Mouse (Mus musculus) CD4-positive helper T cell, adult 2 months (primary cell): ENCODE measurements around the gene Ap1b1.

ENCODE experiments used
- DNase-seq: peaks from one replicate; pipeline ENCODE4 v3.0.0-alpha.2; 2012; ENCODE audit warnings: low read depth, missing footprints, low spot score

Ap1b1 gene

DNA sequence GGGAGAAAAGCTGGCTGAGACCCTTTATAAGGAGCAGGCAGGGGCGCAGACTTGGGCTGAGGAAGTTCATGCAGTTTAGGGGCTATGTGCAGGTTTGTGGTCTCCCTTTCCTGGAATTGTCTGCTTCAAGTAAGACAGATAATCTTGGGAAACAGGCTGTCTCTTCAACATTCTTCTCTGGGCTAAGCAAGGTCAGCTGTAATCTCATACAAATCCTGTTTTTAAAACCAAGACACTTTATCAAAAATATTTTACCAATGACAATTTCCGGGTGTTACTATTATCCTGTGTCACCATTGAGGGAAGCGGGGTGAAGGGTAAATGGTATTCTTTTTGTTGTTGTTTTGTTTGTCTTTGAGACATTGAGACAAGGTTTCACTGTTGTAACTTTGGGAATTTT lies 1.8 kb upstream of the Ap1b1 start:
- DNase-seq, result no peak

DNA sequence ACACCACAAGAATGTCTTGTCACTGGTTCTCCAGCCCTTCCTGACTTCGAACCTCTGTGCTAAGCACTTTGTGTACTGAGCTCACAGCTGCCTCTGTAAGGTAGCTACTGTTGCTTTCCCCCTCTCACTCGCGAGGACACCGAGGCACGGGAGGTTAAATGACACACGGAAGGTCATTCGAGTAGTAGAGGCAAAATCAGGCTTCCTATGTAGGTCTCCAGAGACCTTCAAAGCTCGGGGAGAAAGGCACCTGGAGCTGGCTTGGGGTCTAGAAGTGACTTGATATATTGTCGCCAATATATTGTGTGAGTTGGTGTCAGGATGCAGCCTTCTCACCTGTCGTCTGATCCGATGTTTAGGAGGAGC lies 846 bp downstream of the Ap1b1 start:
- no peak for DNase-seq

DNA sequence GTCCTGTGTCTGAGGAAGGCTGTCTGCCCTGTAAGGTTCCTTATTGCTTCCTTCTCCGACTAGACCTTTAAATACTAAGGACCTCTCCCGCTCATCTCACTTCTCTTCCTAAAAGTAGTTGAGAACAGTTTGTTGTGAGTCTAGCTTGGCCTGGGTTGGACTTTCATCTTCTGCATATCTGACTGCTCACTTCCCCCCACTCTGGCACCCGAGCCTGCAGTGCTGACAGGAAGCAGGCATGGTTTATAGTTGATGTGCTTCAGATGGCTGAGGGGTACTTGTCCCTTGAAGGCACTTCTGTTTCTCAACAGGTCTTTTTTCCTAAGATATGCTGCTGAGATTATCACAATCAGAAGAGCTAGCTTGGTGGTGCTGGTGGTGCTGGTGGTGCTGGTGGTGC lies 2.6 kb downstream of the Ap1b1 start:
- peak; percentile 55 for DNase-seq

DNA sequence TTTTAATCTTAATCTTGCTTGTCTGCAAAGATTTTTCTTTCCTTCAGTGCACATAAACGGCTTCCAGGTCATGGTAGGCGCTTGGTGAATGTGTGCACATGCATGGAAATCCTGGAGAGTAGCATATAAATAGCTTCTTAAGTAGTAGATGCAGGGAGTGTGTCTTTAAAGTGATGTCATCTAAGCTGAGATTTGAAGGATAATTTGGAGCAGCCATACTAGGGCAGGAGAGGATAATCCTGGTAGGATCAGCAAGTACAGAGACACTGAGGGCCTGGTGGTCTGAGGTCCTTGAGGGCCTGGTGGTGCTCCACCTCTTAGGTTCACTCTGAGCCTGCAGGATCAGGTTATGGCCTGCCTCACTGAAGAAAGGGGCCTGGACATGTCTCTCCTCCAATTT lies 5.8 kb downstream of the Ap1b1 start:
- DNase-seq, result no peak

DNA sequence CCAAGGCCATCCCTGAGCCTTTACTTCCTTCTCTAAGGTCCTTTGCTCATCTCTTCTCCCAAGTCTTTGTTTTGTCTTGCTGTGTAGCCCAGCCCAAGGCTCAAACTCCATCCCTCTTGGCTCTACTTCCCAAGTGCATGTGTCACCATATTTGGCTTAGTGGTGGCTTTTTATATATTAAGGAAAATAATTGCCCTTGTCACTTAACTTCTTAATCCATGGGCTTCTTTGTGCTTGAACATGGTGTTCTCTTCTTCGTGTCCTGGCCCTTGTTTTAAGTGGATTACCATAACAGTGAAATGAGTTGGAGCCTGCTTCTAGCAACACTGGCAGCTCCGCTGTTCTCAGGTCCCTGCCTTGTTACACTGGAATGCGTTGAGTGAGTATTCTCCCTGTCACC lies 9.1 kb downstream of the Ap1b1 start:
- no peak for DNase-seq

DNA sequence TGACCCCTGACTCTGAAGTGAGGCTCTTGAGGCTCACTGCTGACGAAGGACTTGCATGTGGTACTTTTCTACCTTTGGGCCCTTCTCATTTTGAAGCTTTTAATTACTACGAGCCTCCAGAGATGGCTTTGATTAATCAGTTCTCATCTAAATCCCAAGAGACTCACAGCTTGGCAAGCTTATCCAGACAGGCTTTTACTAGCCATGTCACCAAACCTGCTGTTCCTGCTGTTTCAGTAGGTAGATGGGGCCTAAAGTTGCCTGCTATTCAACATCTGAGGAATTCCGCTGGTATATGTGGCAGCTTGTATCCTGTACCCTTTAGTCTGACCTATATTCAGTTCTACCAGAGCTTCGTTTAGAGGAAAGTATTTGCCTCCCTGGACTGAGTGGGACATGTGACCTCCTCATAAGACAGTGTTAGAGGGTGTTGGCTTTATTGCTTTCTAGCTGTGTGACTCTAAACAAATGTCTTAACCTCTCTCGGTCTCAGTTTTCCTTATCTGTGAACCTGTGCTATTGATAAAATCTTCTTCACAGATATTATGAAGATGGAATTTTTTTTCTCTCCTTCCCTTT lies 10.1 kb downstream of the Ap1b1 start:
- DNase-seq, result no peak

DNA sequence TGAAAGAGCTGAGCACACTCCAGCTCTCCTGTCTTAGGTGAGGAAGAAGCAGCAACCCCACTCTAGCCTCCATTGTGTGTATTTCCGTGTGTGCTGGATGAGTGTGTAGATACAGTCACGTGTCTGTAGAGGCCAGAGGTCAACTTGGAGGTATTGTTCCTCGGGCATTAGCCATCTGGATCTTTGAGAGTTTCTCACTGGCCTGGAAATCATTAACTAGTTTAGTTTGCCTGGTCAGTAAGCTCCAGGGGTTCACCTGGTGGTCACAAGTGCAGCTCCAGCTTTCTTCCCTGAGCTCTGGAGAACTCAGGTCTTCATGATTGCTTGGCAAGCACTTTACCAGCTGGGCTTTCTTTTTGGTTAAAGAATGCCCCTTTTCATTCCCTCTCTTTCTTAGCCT lies 11.7 kb downstream of the Ap1b1 start:
- DNase-seq, result no peak

DNA sequence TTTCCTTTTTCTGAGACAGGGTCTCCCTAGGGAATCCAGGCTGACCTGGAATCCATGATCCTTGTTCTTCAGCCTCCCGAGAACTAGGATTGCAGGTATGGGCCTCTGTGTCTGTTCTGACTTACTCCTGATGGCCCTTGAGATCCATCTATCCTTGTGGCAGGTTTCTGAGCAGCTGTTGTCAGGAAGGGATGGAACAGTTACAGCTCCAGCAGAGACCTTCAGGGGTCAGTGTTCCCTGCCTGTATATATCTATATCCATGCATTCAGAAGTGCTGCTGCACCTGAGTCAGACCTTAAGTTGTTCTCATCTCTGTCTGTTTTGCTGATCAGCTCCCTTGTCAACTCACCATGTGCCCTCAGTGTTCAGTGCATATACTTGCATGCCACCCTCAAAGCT lies 12.1 kb downstream of the Ap1b1 start:
- DNase-seq, result no peak

DNA sequence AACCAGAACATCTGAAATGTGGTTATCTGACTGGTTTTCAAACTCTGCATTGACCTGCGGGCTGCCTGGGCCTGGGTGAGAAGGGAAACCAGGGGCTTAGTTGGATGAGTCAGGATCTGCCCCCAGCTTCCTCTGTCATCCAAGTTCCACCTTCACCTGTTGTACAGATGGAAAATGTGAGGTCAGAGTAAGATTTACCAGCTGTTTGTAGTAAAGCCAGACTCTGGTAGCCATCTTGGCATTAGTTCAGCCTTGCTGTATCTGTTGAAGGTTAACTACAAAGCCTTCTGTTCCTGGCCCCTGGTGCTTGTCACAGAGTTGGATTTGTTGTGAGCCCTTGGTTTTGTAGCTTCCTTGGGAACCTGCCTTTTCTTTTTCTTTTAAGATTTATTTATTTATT lies 13.6 kb downstream of the Ap1b1 start:
- no peak for DNase-seq

DNA sequence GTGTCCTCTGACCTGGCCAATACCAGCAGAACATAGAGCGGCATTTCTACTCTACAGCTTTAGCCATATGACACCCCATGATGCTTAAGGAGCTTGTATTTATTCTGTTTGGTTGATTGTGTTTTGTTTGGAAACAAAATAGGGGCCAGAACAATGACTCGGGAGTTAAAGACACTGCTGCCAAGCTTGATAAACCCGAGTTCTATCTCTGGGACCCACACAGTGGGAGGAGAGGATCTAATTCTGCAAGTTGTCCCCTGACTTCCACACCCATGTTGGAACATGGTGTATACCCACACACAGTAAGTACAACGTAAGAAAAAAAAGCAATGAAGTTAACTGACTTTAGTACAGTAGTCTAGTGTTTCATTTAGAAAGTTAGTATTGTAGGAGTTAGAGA lies 16.2 kb downstream of the Ap1b1 start:
- no peak for DNase-seq

DNA sequence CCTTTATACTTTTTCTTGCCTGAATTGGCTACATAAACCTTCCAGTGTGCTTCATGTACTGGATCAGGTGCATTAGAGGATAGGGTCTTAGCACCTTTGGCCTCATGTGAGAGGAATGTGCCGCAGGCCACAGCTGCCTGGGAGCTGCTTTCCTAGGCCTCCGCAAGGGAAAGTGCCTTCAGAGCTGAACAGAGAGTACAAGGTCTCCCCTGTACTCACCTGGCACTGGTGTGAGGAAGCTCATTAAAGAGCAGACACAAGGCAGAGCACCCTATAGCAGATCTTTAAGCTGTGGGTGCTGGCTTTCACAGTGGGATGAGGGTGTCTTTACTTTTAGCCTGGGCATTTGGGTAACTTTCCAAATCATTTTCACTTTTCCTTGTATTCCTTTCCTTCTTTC lies 18.9 kb downstream of the Ap1b1 start:
- DNase-seq, result no peak

DNA sequence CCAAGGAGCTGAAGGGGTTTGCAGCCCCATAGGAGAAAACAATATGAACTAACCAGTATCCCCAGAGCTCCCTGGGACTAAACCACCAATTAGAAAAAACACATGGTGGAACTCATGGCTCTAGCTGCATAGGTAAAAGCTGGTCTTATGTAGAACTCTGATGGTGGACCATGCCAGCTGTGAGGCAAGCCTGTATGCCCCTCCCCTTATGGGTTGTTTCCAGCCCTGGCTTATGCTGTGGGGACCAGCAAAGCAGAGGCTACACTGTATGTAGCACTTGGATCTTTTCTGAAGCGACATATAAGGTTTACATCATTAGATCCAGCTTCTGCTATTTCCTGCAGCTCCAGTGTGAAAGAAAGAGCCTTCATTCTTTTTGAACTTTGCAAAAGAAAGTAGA lies 20.6 kb downstream of the Ap1b1 start:
- no peak for DNase-seq

DNA sequence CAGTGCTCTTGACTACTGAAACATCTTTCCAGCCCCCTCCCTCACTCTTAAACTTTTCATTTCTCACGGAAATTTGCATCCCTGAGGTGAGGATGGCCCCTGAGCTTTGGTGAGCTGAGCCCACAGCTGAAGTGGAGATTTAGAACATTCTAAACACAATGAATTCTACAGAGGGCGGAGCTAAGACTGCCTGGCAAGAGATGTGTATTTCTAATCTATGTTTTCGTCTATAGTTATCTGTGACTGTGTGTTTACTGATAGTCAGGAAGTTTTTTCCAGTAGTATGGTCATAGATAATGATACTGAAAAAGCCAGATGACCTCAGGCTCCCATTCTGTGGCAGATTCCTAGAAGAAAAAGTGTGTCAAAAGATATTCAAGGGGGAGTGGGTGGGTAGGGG lies 22.2 kb downstream of the Ap1b1 start:
- DNase-seq, result no peak

DNA sequence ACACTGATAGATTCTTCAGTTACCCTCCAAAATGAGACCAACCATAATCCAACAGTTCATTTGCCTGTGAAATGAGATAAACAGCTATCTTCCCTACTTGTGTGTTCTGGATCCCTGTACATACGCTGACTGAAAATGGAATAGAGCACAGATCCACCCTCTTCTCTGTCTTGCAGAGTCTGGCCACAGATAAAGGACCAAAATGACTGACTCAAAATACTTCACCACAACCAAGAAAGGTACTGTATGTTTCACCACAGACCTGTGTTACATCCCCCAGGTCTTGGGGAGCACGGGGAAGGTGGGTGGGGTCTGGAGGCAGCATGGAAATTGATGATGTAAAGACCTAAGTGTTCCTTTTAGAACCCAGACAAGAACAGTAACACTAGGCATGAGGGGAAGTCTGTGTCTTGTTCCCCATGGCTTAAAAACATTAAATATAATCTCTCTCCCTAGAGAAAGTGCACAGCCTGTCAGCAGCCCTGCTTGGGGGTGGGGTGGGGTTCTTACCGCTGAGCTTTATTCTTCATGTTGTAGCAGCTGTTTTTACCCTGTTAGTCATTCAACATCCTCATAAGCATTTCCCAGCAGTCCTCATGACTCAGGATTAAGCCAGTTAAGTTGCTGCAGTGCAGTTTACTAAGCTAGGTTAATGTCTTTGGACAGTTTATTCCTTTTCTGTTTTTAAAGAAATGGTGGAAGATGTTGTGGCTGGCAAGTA lies 22.9 kb downstream of the Ap1b1 start:
- DNase-seq, result no peak

DNA sequence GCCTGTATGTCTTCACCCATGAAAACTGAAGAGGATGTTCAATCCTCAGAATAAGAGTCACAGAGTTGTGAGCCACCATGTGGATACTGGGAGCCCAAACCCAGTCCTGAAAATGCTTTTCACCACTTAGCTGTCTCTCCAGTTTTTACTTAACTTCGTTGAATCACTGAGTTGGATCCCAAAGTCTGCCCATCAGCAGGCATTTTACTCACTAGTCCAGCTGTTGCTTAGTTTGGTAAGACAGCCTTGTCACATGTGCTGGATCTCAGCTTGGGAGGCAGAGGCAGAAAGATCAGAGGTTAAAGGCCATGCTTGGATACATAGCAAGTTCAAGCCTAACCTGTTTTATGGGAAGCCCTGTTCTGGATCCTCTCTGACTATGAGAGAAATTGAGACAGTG lies 23.6 kb downstream of the Ap1b1 start:
- DNase-seq, result no peak

DNA sequence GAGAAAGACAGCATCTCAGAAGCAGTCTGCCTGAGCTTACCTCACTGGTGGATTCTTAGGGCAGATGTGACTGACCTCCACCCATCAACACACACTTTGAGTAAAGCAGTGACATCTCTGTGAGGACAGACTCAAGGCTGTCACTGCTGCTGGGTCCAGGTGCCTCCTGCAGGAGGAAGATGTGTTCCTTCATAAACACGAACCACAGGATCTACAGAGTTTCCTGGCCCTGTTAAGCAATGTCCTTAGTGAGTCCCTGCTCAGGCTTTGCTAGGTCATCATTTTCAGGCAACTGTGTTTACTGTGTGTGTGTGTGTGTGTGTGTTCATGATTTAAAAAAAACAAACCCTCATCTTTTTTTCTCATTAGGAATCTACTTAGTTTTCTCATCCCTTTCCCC lies 24.9 kb downstream of the Ap1b1 start:
- DNase-seq, result no peak

DNA sequence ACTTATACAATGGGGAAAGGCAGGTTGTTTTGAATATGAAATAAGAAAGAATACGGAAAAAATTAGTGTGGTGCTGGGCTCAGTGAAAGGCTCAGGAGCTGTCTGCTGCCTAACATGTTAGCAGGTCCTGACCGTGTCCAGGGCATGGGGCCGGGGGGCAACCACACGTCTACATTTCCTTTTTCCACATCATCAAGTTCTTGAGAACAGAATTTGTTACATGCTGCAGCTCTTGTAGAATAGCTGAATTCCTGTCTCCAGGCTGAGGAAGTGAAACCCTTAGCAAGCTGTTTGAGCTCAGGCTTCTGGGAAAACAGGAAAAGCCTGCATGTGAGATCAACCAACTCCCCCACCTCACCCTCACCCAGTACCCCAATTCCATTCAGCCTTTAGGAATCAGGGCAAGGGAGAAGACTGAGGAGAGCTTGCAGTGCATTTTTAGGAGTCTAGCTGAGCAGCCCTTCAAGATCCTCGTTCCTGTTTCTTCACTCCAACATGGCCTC lies 25.6 kb downstream of the Ap1b1 start:
- DNase-seq, result no peak

DNA sequence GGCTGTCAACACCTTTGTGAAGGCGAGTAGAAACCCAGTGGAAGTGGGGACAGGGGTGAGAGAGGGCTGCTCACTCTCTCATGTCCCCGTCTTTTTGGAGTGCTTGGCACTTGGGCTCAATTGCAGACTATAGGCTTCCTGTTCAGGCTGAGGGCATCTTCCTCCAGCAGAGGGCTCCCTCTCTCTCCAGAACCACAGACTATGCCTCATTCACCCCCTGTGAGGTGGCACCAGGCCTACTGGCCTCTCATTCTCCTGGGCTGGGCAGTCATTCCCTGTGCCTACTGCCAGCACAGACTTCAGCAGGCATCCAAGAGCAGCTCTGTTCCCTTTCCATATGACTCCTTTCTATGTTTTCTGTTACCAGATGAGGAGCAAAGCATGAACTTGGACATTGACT lies 29.1 kb downstream of the Ap1b1 start:
- DNase-seq, result peak; percentile 26

DNA sequence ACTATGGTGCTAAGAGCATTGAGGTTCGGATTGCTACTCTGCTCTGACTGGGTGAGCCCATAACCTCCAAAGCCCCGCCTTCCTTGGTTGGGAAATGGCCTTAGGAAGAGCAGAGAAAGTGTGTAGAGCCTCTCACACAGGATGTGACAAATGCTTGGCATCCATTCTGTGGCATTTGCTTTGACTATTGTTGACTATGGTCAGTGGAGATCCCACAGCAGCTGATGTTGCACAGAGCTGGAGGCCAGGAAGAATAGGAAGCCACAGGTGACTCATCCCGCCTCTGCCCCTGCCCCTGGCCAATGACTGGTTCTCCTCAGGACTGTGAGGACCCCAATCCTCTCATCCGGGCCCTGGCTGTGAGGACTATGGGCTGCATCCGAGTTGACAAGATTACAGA lies 29.7 kb downstream of the Ap1b1 start:
- no peak for DNase-seq

DNA sequence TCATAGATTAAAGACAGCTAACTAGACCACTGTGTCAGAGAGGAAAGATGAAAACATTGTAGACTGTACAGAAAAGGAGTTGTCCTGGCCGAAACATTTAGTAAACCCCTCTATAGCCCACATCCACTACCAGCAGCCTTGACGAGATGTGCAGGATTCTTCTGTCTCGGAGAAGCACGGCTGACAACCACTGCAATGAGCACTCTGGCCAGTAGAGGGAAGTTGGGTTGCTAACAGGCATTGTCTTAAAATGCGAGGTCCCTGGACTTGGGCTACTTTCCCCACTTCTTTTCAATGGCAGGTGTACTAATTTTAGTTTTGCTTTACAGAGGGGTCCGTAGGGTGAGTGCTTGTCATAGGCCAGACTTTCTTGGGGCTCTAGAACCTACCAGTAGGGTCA lies 30.9 kb downstream of the Ap1b1 start:
- no peak for DNase-seq

DNA sequence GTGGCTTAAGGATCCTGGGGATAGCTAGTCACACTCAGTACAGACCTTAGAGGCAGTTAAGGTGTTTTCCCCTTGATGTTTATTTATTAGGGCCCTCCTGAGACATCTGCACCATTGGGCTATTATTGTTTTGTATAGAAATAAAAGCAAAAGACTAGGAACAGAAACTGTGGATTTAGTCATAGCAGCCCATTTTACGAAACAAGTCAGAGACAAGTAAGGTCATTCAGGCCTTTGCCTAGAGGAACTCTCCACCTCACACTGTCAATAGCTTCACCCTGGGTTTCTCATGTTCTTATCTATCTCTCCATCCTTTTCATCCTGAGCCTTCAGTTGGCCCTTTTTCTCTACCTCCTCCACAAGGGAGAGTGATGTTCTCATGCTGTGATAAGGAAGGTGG lies 38.5 kb downstream of the Ap1b1 start:
- DNase-seq, result no peak

DNA sequence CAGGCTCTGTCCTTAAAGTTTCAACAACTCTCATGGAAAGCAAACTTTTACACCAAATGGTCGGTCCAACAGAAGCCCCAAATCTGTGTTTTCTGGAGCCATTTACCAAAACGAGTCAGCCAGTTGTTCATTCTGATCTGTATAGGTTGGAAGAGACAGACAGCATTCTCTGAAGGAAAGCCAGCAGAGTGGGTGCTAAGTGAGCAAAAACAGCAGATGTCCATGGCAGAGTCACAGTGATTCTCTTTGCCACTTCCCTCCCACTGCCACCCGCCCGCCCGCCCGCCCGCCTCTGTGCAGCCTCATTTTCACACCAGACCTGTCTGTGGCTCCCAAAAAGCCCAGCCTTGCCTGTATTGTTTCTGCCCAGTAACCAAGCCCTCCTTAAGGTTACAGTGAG lies 41.6 kb downstream of the Ap1b1 start:
- no peak for DNase-seq

DNA sequence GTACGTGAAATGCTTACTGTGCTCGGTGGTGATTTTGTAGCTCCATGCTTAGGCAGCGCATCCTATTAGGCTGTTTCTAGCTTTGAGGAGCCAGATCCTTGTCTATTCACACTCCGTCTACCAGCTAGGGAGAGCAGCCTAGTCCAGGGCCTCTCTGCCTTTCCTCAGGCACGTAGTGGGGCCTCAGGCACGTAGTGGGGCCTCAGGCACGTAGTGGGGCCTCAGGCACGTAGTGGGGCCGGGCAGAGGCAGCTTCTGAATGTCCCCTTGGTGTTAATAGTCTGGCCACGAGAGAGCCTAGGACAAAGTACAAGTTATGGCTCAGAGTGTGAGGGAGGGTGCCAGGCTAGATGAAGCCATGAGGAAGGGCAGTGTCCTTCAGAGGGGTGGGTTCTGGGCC lies 46.1 kb downstream of the Ap1b1 start:
- DNase-seq, result no peak

DNA sequence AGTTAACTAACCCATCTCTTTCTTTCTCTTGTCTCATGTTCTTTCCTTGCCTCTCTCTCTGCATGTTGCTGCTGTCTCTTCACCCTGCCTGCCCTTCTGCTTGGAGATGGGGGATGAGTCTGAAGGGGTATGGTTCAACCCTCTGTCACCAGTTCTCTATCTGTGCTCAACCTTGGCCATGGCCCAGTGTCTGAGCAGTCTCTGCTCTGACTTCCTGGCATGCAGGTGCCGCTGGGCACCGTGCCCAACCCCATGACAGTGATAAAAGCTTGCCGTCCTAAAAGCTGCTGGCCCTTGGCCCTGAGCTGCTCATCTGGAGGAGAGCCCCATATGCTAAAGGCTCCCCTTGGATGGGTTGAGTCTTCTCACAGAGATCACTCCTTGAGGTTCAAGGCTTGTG lies 46.5 kb downstream of the Ap1b1 start:
- no peak for DNase-seq
